Mouse (Mus musculus): ENCODE measurements around the gene Map1b.

- no peak for TF ChIP-seq POLR2A (IDR thresholded peaks at IDR 0.05; ENCODE audit: insufficient read depth, low read depth, low read length)
- TF ChIP-seq EP300 (IDR thresholded peaks at IDR 0.05; ENCODE audit: insufficient read depth, low read depth, low read length) = no peak
- TF ChIP-seq CTCF (IDR thresholded peaks at IDR 0.05) = no peak
These were observed 81.8 kb downstream of the Map1b start for GRCm38 (mm10) chr13:99434494-99434893.

Measured in heart, adult 2 months (tissue).